Mouse (Mus musculus) kidney, postnatal 25 days (tissue): ENCODE measurements at regions not wholly inside any gene's neighbourhood (a gene's known extent, or its start where the extent isn't known, plus 50 kb on each side); places are given as distances from the start of the nearest gene placed in this dataset.

Experiments
- DNase-seq, 2 experiments: peaks; one replicate each; pipeline ENCODE4 v3.0.0; 2021; ENCODE audit warnings: mixed read lengths in 2 of 2

- DNase-seq, result no peak
Observed at GRCm38 (mm10) chr7:145135971-145136370, 71.9 kb downstream of the 1810010D01Rik start.

GRCm38 (mm10) chr7:145132506-145132905 is 75.4 kb downstream of the 1810010D01Rik start:
- DNase-seq, result no peak

GRCm38 (mm10) chr7:145131438-145132159 is 76.3 kb downstream of the 1810010D01Rik start:
- DNase-seq, result no peak

GRCm38 (mm10) chr7:145129971-145130370 is 77.9 kb downstream of the 1810010D01Rik start:
- peak; percentile 43 to 69 for DNase-seq

DNA sequence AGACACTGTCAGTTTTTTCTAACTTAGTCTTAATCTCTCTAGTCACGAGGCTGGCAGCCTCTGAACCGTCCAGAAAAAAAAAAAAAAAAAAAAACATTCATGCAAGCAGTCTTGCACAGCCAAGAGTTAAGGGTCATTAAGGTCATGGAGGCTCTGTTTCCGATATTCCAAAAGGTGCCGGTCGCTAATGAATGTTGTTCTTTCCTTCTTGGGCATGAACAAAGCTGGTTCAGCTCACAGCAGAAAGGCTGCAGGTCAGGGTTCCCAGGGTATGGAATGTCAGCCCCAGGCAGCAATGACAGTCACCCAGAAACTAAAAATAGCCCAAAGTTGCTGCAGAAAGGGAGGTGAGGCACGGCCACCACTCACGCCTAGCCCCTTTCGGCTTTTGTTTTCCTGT is 80.3 kb downstream of the 1810010D01Rik start:
- peak; percentile 40 to 69 for DNase-seq

- DNase-seq, result peak; percentile 77 to 92
Observed at GRCm38 (mm10) chr7:145127180-145127579, 80.7 kb downstream of the 1810010D01Rik start.

DNA sequence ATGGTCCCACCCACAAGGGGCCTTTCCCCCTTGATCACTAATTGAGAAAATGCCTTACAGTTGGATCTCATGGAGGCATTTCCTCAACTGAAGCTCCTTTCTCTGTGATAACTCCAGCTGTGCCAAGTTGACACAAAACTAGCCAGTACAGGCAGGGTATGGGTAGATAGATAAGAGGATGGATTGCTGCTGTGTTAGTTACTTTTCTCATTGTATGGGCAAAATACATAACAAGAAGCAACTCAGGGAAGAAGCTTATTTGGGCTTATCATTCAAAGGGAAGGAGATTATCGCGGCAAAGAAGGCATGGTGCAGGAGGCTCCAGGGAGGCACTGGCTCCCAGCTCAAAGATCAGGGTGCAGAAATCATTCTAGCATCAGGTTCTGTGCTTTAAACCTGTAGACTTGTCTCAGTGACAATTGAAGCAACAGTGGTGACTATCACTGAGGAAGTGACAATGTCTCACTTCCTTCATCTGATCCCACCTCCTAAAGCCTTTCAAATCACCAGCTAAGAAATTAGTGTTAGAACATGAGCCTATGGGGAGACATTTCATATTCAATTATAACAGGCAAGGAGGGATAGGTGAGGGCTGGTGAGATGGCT is 83.8 kb downstream of the 1810010D01Rik start:
- DNase-seq, result no peak

DNA sequence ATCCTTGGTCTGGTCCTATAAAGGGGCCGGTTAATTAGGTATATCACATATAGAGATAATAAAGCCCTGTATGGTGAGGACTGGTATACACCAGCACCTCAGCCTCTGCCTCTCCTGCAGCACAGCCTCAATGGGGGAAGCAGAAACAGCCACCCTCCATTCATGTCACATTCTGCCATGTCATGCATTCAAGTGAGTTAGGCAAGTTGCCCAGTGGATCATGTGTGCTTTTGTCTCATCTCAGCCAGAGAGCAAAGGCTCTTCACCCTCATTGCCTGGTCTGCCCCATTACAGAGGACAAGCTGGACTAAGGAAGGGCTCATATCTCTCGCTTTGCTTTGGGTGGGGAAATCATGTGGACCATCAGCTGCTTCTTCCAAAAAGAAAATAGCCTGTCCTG is 85.4 kb downstream of the 1810010D01Rik start:
- peak; percentile 62 to 71 for DNase-seq

- no peak for DNase-seq
Observed at GRCm38 (mm10) chr7:145118406-145118805, 89.5 kb downstream of the 1810010D01Rik start.

- peak in 1 of 2 experiments; percentile 70 for DNase-seq
Observed at GRCm38 (mm10) chr7:145114660-145115059, 93.3 kb downstream of the 1810010D01Rik start.

DNA sequence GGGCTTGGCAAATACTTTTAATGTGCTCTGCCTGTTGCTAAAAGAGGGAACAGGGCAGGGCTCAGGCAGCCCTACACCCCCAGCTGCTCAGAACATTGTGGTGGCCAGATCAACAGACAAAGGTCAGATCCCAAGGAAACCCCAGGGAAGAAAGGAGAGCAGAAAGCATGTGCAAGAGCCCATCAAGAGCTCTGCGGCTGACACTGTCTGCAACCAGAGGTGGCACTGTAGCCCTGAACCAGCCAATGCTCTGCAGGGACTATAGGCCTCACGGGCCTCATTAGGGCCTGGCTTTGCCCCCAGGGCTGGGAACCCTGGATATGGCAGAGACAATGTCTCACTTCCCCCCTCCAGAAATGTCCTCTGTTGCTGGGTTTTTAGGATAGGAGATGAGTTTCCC is 93.8 kb downstream of the 1810010D01Rik start:
- no peak for DNase-seq

- DNase-seq, result no peak
Observed at GRCm38 (mm10) chr7:145112887-145113531, 94.9 kb downstream of the 1810010D01Rik start.

GRCm38 (mm10) chr7:145112146-145112830 is 95.6 kb downstream of the 1810010D01Rik start:
- DNase-seq, result no peak

- peak; percentile 71 to 83 for DNase-seq
Observed at GRCm38 (mm10) chr7:145111252-145112131, 96.4 kb downstream of the 1810010D01Rik start.

DNA sequence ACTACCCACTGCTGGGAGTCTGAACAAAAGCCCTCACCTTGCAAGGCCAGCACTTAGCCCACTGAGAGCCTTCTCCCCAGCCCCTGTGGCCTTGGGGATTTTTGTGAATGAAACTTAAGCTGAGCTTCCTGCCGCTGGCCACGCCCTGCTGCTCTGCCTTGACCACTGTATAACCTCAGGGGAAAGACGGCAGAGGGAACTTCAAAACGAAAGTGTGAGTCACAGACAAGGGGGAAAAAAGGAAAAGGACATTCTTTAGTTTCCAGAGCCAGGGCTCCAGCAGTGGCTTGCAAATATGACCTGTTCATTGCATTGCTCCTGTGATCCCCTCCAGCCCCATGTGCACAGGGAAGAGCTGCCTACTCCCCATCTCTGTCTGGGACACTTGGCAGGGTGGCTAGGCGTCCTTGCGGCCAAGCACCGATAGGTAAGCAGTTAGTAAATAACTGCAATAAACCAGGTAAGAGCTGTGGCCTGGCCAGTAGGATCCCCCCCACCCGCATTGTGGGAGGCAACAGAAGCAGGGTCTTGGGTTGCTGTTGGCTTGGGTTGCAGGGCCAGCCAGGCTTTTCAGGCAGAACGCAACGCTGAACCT is 97.2 kb downstream of the 1810010D01Rik start:
- DNase-seq, result peak; percentile 60 to 75

GRCm38 (mm10) chr7:145110028-145110427 is 97.9 kb downstream of the 1810010D01Rik start:
- DNase-seq, result no peak

GRCm38 (mm10) chr7:145109471-145109870 is 98.4 kb downstream of the 1810010D01Rik start:
- no peak for DNase-seq

DNA sequence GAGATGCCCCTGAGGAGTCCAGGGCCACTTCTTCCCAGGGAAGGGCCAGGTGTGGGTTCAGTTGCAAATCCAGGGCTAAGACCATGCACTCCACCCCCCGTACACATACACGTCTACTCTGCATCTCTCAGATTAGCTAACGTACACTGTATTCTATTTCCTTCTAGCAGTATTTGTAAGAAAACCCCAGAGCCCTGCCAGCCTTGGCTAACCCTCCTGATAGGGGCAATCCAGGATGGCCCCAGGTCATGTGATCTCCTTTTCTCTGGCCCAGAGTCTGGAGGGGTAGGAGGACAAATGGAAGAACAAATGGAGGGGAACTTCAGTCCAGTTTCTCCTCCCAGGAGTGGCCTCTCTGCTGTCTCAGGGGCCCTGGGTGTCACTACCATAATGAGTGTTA is 98.9 kb downstream of the 1810010D01Rik start:
- DNase-seq, result no peak

GRCm38 (mm10) chr7:145107575-145108170 is 100.2 kb downstream of the 1810010D01Rik start:
- DNase-seq, result no peak

GRCm38 (mm10) chr7:145106494-145106849 is 101.4 kb downstream of the 1810010D01Rik start:
- peak in 1 of 2 experiments; percentile 36 for DNase-seq

- DNase-seq, result peak in 1 of 2 experiments; percentile 26
Observed at GRCm38 (mm10) chr7:145105831-145106493, 102.0 kb downstream of the 1810010D01Rik start.
